Mouse (Mus musculus) granulocyte monocyte progenitor cell, adult 5-6 weeks (primary cell): Measurements from ENCODE around the gene Sorbs2. TPM values are rescaled to one million over a fixed set of nuclear protein-coding genes. Genes with fewer than 3 reads are reported as not detected.

Experiments
- ATAC-seq: replicated peaks from 2 replicates; pipeline ENCODE4 v1.8.0; 2016; ENCODE audit warnings: mild to moderate bottlenecking, moderate TSS enrichment, inconsistent platforms; ENCODE audit not compliant: poor library complexity, severe bottlenecking
- total RNA-seq, 2 experiments: library from RNA; stranded (forward) in 1 of 2; stranded (reverse) in 1 of 2; fragments of 200-712, 200-1000 nt in 1 of 2; fragments of >200 nt in 1 of 2; fragmentation: Nextera tagmentation in 1 of 2; gene quantifications; 2 replicates each; pipeline ENCODE4 v1.2.3; 2014 to 2017

Sorbs2 gene
- total RNA-seq, 2 experiments from 2014 or later, result not detected

- ATAC-seq, result no peak
These were observed 229.7 kb downstream of the Sorbs2 start for GRCm38 (mm10) chr8:45737266-45737665.

- no peak for ATAC-seq
These were observed 235.7 kb downstream of the Sorbs2 start for GRCm38 (mm10) chr8:45743326-45743725.

- ATAC-seq, result no peak
These were observed 236.2 kb downstream of the Sorbs2 start for GRCm38 (mm10) chr8:45743739-45744138.

GRCm38 (mm10) chr8:45751512-45752502, 244.2 kb downstream of the Sorbs2 start:
- no peak for ATAC-seq

- no peak for ATAC-seq
These were observed 247.9 kb downstream of the Sorbs2 start for GRCm38 (mm10) chr8:45755482-45755881.

- no peak for ATAC-seq
These were observed 248.4 kb downstream of the Sorbs2 start for GRCm38 (mm10) chr8:45755972-45756371.

GRCm38 (mm10) chr8:45760622-45761021, 253.0 kb downstream of the Sorbs2 start:
- no peak for ATAC-seq

GRCm38 (mm10) chr8:45761053-45761452, 253.5 kb downstream of the Sorbs2 start:
- ATAC-seq, result no peak

- ATAC-seq, result no peak
These were observed 255.5 kb downstream of the Sorbs2 start for GRCm38 (mm10) chr8:45762982-45763689.

- ATAC-seq, result no peak
These were observed 256.2 kb downstream of the Sorbs2 start for GRCm38 (mm10) chr8:45763690-45764342.

GRCm38 (mm10) chr8:45766138-45766537, 258.6 kb downstream of the Sorbs2 start:
- peak; percentile 69 for ATAC-seq

GRCm38 (mm10) chr8:45774841-45775240, 267.3 kb downstream of the Sorbs2 start:
- no peak for ATAC-seq

GRCm38 (mm10) chr8:45775481-45775880, 267.9 kb downstream of the Sorbs2 start:
- ATAC-seq, result no peak

GRCm38 (mm10) chr8:45776366-45776765, 268.8 kb downstream of the Sorbs2 start:
- no peak for ATAC-seq

- no peak for ATAC-seq
These were observed 269.4 kb downstream of the Sorbs2 start for GRCm38 (mm10) chr8:45776977-45777376.

- ATAC-seq, result no peak
These were observed 273.0 kb downstream of the Sorbs2 start for GRCm38 (mm10) chr8:45780585-45780984.

GRCm38 (mm10) chr8:45788610-45789009, 281.0 kb downstream of the Sorbs2 start:
- ATAC-seq, result no peak

- ATAC-seq, result no peak
These were observed 287.3 kb downstream of the Sorbs2 start for GRCm38 (mm10) chr8:45794847-45795246.

- ATAC-seq, result 0 out of 2 replicates have a peak, but pooled peaks have one; percentile 42
These were observed 288.7 kb downstream of the Sorbs2 start for GRCm38 (mm10) chr8:45796331-45796740.

- ATAC-seq, result no peak
These were observed 291.9 kb downstream of the Sorbs2 start for GRCm38 (mm10) chr8:45799517-45799916.

- no peak for ATAC-seq
These were observed 301.0 kb downstream of the Sorbs2 start for GRCm38 (mm10) chr8:45808597-45808996.
